Mouse (Mus musculus) gonadal fat pad, adult 2 months (tissue): ENCODE results near the gene Fbln7. TPM values are rescaled to one million over a fixed set of nuclear protein-coding genes. Genes with fewer than 3 reads are reported as not detected.

Source experiments
- DNase-seq: peaks from one replicate; pipeline ENCODE4 v3.0.0-alpha.2; 2012; ENCODE audit warnings: low read depth
- polyA plus RNA-seq: library from polyadenylated mRNA; depleted of rRNA; stranded (reverse); fragments of >200 nt; gene quantifications from 2 replicates; pipeline ENCODE4 v1.2.3, GENCODE M21; 2012; rRNA removed

The Fbln7 gene
- polyA plus RNA-seq, result 3.2 and 4.3 TPM in 2 replicates

GRCm38 (mm10) chr2:128862636-128863035 lies at the start of gene Fbln7:
Gene Fbln7 (plus strand): TSS chr2:128862981.
- no peak for DNase-seq

DNA sequence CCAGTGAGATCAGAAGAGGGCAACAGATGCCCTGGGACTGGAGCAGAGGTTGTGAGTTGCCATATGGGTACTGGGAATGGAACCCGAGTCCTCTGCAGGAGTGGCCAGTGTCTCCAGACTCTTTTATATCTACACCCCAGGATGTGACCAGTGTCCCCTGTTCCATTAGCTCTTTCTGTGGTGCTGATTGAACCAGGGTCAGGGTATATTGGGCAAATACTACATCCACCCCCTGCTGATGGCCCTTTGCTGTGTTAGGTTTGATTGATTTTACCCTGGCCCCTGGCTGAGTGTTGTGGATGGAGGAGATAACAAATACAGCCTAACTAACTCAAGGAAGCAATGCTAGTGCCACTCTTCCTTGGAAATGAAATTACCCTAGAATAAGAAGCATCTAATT lies 46.5 kb upstream of the Fbln7 start:
- no peak for DNase-seq

DNA sequence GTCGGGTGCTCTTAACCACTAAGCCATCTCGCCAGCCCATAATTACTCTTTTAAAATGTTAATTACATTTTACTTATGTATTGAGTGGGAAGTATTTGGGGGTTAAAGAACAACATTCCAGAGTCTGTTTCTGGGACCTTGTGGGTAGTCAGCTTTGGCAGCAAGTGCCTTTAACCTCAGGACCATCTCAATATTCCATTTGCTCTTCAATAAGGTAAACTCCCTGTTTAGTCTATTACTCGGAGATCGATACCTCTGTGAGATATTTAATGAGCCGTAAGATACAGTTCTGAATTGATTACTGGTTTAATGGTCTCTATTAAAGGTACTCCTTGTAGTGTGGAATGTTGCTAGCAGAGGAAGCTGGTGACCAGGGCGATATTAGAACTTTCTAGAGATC lies 45.9 kb upstream of the Fbln7 start:
- no peak for DNase-seq

DNA sequence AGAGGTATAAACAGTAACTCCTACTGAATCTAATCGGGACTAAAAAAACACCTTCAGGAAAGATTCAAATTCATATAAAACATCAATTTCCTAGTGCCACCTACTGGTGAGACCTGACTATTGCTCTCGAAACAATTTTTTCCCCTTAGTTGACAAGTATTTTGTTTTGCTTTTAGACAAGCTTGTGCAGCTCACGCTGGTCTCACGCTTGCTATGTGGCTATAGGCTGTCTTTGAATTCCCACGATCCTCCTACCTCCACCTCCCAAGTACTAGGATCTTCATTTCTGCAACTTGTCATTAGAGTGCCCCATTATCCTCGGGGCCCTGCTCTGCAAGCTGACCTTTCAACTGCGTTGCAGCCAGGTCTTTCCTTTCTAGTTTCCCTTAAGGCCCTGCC lies 45.4 kb upstream of the Fbln7 start:
- DNase-seq, result no peak

DNA sequence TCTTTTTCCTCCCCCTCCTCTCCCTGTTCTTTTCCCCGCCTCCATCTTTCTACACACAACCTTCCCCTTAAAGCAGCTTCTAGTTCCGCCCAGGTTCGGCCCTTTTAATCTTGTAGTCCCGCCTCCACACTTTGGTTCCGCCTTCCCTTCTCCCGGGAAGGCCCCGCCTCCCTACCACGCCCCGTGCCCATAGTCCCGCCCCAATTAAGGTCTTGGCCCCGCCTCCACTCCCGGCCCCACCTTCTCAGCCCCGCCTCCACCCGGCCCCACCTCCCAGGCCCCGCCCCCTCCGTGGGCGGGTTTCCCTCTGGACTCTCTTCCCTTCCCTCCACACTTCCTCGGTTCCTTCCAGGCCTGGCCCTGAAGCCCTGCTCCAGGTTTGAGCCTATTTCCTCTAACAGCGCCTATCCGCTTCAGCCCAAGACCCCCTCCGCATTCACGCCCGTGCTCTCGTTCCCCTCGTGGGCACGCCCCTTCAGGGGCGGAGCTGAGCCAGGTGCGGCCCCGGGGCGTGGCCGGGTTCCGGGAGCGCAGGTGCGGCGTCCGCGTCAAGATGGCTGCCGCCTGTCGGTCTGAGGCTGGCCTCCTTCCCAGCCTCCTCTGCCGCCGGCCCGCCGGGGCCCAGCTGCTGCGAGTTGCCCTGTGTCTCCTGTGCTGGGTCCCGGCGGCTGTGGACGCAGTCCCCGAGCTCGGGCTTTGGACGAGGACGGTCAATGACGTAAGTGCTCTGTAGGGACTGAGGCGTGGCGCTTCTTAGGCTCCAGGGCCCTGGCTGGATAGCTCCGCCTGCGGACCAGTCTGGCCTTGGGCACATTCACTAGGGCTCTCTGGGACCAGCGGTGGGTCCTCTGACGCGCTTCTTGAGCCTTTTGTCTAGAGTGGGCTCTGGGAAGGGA lies 44.7 kb upstream of the Fbln7 start, which contains the start of gene Tmem87b:
Gene Tmem87b (plus strand): TSS at position 333 of the 896 bp plus-strand sequence.
- peak; percentile 89 for DNase-seq

GRCm38 (mm10) chr2:128818956-128819643 lies 43.7 kb upstream of the Fbln7 start:
- no peak for DNase-seq

DNA sequence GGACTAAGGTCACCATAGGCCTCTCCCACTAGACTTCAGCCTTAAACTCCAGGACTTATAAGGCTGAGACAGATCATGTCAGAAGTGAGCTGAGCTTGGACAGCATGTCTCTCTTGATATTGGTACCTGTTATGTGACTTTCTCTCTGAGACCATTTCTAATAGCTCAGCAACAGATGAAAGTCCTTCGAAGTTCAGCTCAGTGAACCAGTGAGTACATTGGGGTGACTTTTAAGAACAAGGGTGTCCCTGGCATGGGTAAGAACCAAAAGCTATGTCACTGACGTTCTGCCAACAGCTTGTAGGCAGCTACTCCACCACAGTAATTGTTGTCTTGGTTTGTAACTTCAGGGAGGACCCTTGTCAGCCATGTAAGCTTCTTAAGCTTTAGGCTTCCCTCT lies 42.1 kb upstream of the Fbln7 start:
- no peak for DNase-seq

GRCm38 (mm10) chr2:128823893-128824292 lies 38.9 kb upstream of the Fbln7 start:
- DNase-seq, result no peak

GRCm38 (mm10) chr2:128827787-128828186 lies 35.0 kb upstream of the Fbln7 start:
- DNase-seq, result no peak

- DNase-seq, result no peak
Observed at GRCm38 (mm10) chr2:128832611-128833010, 30.2 kb upstream of the Fbln7 start.

DNA sequence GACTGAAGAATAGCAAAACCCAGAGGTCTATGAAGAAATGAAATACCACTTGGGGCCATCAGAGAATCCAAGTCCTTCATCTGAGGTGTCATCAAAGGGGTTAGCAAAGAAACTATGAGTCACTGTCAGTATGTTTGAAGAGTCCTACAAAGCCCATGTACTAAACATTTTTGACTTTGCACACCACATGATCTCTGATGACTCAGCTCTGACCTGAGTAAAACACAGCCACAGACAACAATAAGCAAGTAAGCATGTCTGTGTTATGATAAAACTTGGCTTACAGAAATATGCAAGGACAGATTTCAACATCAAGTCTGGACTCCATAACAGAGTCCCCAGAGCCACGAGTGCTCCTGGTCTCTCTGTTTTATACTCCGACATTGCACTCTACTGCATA lies 29.7 kb upstream of the Fbln7 start:
- DNase-seq, result no peak

GRCm38 (mm10) chr2:128833435-128833834 lies 29.3 kb upstream of the Fbln7 start:
- DNase-seq, result no peak

- peak; percentile 16 for DNase-seq
Observed at GRCm38 (mm10) chr2:128837531-128837930, 25.2 kb upstream of the Fbln7 start.

- no peak for DNase-seq
Observed at GRCm38 (mm10) chr2:128838611-128839010, 24.2 kb upstream of the Fbln7 start.

DNA sequence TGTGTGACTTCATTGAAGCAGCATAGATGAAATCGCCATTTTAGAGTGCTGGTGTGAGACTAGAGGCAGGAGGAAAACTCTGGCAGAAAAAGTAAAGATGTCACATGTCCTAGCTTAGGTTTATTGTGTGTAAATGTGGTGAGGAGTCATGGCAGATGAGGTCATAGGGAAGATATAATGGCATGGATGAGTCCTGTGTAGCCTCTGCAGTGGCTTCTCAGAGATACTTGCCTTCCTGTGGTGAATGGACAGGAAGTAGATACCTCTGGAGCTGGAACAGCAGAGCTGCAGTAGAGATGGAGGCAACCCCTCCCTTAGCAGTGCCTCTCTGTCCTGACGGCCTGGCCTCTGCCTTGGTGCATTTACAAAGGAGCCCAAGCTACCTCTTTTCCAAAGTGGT lies 23.3 kb upstream of the Fbln7 start:
- no peak for DNase-seq

GRCm38 (mm10) chr2:128842437-128842836 lies 20.3 kb upstream of the Fbln7 start:
- DNase-seq, result no peak

DNA sequence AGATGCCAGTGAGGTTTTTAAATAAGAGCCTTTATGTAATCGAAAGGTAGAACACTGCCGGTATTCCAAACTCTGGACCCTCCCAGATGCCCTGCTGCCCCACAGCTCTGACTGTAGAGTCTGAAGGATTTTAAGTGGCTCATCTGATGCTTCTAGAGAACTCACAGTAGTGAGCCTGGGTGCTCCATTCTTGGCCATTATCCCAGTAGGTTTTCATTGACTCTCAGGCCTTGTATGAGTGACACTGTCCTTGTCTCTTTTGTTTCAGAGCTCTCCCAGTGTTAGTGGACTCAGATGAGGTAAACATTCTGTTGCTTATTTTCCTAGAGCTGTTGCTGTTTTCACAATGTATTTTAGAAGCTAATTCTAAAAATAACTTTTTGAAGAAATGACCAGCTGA lies 12.7 kb upstream of the Fbln7 start:
- no peak for DNase-seq

GRCm38 (mm10) chr2:128856673-128857072 lies 6.1 kb upstream of the Fbln7 start:
- DNase-seq, result no peak

DNA sequence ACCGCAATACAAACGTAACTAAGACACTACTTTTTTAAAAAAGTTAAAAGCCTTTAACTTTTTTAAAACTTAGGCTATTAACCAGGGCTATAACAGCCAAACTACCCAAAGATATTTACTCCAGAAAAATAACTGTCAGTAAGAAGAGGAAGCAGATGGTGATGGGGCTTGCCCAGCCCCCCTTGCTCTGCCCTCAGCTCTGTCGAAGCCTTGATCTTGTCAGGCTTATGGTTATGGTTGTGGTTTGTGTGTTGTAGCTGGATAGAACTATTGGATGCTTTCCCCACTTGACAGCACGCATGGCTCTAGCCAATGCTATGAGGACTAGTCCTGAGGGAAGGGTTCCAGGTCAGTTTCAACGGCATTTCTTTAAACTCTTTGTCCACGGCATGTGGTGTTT lies 3.8 kb upstream of the Fbln7 start:
- no peak for DNase-seq

DNA sequence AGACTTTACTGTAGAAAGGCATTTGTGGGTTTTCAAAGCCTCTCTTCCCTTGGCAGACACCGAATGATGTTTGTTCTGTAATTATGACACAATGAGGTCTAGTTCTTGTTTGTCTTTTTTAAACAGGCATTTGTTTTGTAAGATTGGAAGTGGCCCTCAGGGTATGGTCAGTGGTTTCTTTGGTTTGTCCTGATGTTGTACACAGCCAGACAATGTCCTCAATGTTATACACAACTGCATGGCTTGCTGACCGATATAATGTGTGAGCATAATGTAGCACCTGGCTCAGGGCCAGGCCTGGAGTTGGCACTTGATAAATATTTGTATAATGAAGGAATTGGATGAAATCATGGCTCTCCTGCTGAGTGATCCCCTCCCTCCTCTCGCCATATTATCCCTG lies 2.9 kb upstream of the Fbln7 start:
- DNase-seq, result no peak

DNA sequence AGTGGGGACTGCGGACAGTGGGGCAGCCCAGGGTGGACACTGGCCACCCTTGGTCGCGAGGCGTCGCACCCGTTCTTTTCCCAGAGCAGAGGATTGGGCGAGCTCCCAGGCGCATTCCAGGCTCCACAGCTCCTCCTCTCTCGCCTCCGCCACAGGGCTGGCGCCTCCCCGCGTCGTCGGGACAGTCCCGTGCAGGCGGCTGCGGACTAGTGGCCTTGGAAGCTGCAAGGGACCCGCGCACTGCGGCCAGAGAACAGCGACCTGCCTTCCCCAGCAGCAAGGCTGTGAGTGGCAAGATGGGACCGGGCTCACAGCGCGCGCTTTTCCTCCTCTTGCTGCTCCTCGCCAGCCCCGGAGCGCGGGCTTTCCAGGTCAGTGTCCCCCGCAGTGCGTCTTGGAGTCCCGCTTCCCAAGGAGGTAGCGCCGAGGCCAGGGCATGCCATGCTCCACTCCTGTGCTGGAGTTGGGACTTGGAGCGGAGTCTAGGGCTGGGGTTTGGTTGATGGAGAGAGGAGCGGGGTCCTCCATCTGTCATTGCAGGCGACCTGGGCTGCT lies 1.1 kb downstream of the Fbln7 start:
- no peak for DNase-seq

GRCm38 (mm10) chr2:128865061-128865460 lies 2.3 kb downstream of the Fbln7 start:
- no peak for DNase-seq

GRCm38 (mm10) chr2:128871656-128872055 lies 8.9 kb downstream of the Fbln7 start:
- DNase-seq, result peak; percentile 37
